Mouse (Mus musculus) urinary bladder, postnatal 25 days (tissue): ENCODE data around the gene Mkrn1.
"Not testable (repeated sequence)": the region's sequence is repeated elsewhere in the genome, so short reads cannot be mapped to it uniquely, and the experiment has no call there.

Experiments
- DNase-seq: peaks from one replicate; pipeline ENCODE4 v3.0.0; 2022; ENCODE audit warnings: low spot score

Gene Mkrn1

GRCm38 (mm10) chr6:39419851-39420721, at the start of gene Mkrn1:
Mkrn1 (minus strand) TSS chr6:39420462.
- DNase-seq: peak; percentile 67

GRCm38 (mm10) chr6:39469427-39469826, 49.2 kb upstream of the Mkrn1 start:
- no peak for DNase-seq

- DNase-seq: peak; percentile 79
Measured at GRCm38 (mm10) chr6:39462621-39463538, 42.6 kb upstream of the Mkrn1 start.

GRCm38 (mm10) chr6:39460040-39460439, 39.8 kb upstream of the Mkrn1 start:
- no peak for DNase-seq

GRCm38 (mm10) chr6:39455339-39456160, 35.3 kb upstream of the Mkrn1 start:
- DNase-seq: no peak

GRCm38 (mm10) chr6:39454616-39455015, 34.4 kb upstream of the Mkrn1 start:
- no peak for DNase-seq

GRCm38 (mm10) chr6:39453564-39453963, 33.3 kb upstream of the Mkrn1 start:
- DNase-seq: no peak

- DNase-seq: no peak
Measured at GRCm38 (mm10) chr6:39451033-39451432, 30.8 kb upstream of the Mkrn1 start.

- no peak for DNase-seq
Measured at GRCm38 (mm10) chr6:39450580-39450979, 30.3 kb upstream of the Mkrn1 start.

GRCm38 (mm10) chr6:39447429-39448185, 27.3 kb upstream of the Mkrn1 start:
- no peak for DNase-seq

GRCm38 (mm10) chr6:39445801-39446572, 25.7 kb upstream of the Mkrn1 start:
- DNase-seq: no peak

GRCm38 (mm10) chr6:39442786-39443287, 22.6 kb upstream of the Mkrn1 start:
- DNase-seq: no peak

GRCm38 (mm10) chr6:39440207-39440606, 19.9 kb upstream of the Mkrn1 start:
- DNase-seq: no peak

- not testable (repeated sequence) for DNase-seq
Measured at GRCm38 (mm10) chr6:39437519-39437918, 17.3 kb upstream of the Mkrn1 start.

GRCm38 (mm10) chr6:39435875-39436274, 15.6 kb upstream of the Mkrn1 start:
- no peak for DNase-seq

- DNase-seq: no peak
Measured at GRCm38 (mm10) chr6:39434886-39435492, 14.7 kb upstream of the Mkrn1 start.

GRCm38 (mm10) chr6:39434111-39434885, 14.0 kb upstream of the Mkrn1 start:
- DNase-seq: no peak

GRCm38 (mm10) chr6:39433701-39434100, 13.4 kb upstream of the Mkrn1 start:
- no peak for DNase-seq

- DNase-seq: no peak
Measured at GRCm38 (mm10) chr6:39433174-39433573, 12.9 kb upstream of the Mkrn1 start.
